Mouse (Mus musculus) ovary, postnatal 14 days (tissue): Measurements from ENCODE around the gene B3gnt3.
"Not testable (repeated sequence)": the region's sequence is repeated elsewhere in the genome, so short reads cannot be mapped to it uniquely, and the experiment has no call there.

Experiments
- DNase-seq: peaks from one replicate; pipeline ENCODE4 v3.0.0; 2022; ENCODE audit warnings: low spot score

Gene B3gnt3

GRCm38 (mm10) chr8:71701414-71702086 is at the start of gene B3gnt3:
Gene B3gnt3 (minus strand): TSS chr8:71701789.
- no peak for DNase-seq

- not testable (repeated sequence) for DNase-seq
These were observed 47.9 kb upstream of the B3gnt3 start for GRCm38 (mm10) chr8:71749321-71750075.

- not testable (repeated sequence) for DNase-seq
These were observed 45.5 kb upstream of the B3gnt3 start for GRCm38 (mm10) chr8:71747082-71747481.

GRCm38 (mm10) chr8:71745322-71745721 is 43.7 kb upstream of the B3gnt3 start:
- DNase-seq = no peak

- DNase-seq = no peak
These were observed 41.2 kb upstream of the B3gnt3 start for GRCm38 (mm10) chr8:71742783-71743182.

- DNase-seq = peak; percentile 24
These were observed 40.1 kb upstream of the B3gnt3 start for GRCm38 (mm10) chr8:71741687-71742114.

GRCm38 (mm10) chr8:71741226-71741625 is 39.6 kb upstream of the B3gnt3 start:
- no peak for DNase-seq

- DNase-seq = not testable (repeated sequence)
These were observed 36.7 kb upstream of the B3gnt3 start for GRCm38 (mm10) chr8:71738316-71738715.

- peak; percentile 37 for DNase-seq
These were observed 30.2 kb upstream of the B3gnt3 start for GRCm38 (mm10) chr8:71731652-71732230.

- no peak for DNase-seq
These were observed 27.4 kb upstream of the B3gnt3 start for GRCm38 (mm10) chr8:71728826-71729620.

GRCm38 (mm10) chr8:71728240-71728785 is 26.7 kb upstream of the B3gnt3 start:
- no peak for DNase-seq

- peak; percentile 54 for DNase-seq
These were observed 23.7 kb upstream of the B3gnt3 start, which contains the start of gene Fcho1 for GRCm38 (mm10) chr8:71725122-71725924. Gene Fcho1 (minus strand): TSS chr8:71725716.

GRCm38 (mm10) chr8:71724389-71724788 is 22.8 kb upstream of the B3gnt3 start:
- no peak for DNase-seq

- no peak for DNase-seq
These were observed 21.5 kb upstream of the B3gnt3 start for GRCm38 (mm10) chr8:71723047-71723551.

GRCm38 (mm10) chr8:71719928-71720457 is 18.4 kb upstream of the B3gnt3 start:
- no peak for DNase-seq

- DNase-seq = no peak
These were observed 17.6 kb upstream of the B3gnt3 start for GRCm38 (mm10) chr8:71719218-71719617.

GRCm38 (mm10) chr8:71718252-71718651 is 16.7 kb upstream of the B3gnt3 start:
- no peak for DNase-seq

GRCm38 (mm10) chr8:71717096-71717495 is 15.5 kb upstream of the B3gnt3 start:
- no peak for DNase-seq

GRCm38 (mm10) chr8:71716561-71717053 is 15.0 kb upstream of the B3gnt3 start:
- no peak for DNase-seq

GRCm38 (mm10) chr8:71715531-71715930 is 13.9 kb upstream of the B3gnt3 start:
- no peak for DNase-seq
